Mouse (Mus musculus): ENCODE measurements around the gene Zfp446. TPM values are rescaled to one million over a fixed set of nuclear protein-coding genes. Genes with fewer than 3 reads are reported as not detected.

The Zfp446 gene
- total RNA-seq, 2 experiments from 2014 or later: 4.2 TPM

DNA sequence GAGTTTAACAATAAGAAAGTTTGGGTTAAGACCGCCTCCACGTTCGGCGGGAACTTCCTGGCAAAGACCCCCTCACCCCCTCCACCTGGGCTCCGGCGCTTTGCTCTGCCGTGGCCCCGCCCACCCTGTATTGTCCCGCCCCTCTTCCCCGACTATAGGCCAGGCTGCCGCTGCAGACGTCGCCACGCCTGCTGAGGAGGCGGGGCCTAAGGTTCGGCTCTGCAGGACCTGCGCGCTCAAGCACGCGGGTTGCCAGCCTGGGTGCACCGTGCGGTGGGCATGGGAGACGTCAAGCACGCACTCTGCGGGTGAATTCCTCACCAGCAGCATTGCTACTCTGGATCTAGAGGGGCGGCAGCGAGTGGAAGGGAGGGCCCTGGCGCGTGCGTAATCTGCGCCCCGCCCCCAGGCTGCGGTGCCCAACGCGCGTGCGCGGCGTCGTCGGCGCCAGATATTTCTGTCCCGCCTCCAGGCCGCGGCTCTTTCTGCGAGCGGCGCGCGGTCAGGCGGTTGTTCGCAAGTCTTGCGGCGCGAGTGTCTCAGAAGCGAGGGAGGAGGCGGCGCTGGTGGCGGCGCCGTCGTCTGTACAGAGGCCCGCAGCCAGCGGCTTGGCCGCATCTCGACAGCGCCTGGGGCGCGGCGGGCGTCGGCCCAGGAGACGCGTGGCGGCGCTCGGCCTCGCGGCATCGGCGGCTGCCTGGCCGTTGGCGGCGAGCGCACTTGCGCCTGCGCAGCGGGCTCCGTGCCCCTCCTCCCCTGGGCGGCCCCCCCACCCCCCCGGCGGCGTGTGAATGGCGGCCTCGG, 46.5 kb downstream of the Zfp446 start:
- DNase-seq (ENCODE audit: low spot score in 2 of 2): peak; percentile 92 to 95

DNA sequence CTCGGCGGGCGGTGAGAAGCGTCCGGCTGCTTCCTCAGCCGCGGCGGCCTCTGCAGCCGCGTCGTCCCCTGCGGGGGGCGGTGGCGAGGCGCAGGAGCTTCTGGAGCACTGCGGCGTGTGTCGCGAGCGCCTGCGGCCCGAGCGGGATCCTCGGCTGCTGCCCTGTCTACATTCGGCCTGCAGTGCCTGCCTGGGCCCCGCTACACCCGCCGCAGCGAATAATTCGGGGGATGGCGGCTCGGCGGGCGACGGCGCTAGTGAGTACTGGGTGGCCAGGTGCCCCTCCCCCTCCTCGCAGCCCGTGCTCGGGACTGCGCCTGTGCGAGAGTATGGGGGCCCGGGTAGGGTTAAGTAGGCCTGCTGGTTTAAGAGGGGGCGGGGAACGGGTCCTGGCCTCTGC, 47.2 kb downstream of the Zfp446 start:
- DNase-seq (ENCODE audit: low spot score in 2 of 2): peak; percentile 68 to 85

DNA sequence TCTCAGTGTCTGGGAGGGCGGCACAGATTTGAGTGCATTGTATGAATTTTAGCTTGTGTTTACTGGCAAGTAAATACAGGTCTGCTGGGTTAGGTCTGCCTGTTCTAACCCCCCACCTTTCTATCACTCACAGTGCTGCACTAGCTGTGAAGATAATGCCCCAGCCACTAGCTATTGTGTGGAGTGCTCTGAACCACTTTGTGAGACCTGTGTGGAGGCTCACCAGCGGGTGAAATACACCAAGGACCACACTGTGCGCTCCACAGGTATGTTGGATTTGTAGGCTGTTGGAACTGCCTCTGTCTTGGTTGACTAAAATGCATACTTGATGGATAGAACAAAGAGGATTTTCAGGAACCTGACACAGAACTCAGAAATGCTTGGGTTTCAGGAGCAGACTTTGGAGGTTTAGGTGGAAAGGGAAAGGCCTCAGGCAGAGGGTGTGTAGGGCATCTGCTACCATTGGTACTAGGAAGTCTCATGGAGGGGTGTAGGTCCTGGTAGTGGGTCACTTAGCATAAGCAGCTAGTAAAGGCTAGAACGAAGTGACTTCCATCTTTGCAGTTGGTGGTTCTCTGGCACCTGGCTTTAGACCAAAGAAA, 48.0 kb downstream of the Zfp446 start:
- no peak for DNase-seq (ENCODE audit: low spot score in 2 of 2)

DNA sequence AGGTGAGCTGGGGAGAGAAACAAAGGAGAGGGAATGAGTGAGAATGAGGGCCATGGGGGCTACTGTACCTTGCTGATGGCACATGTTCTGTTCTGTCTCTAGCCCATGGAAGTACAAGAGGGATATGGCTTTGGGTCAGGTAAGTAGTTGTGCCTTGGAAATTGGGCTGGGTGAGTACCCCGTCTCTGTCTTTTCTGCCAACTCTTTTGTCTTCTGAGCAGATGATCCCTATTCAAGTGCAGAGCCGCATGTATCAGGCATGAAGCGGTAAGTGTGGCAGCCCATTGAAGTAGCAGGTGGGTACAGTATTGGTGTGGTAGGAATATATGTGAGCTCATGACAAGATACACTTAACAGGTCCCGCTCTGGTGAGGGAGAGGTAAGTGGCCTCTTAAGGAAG, 51.3 kb downstream of the Zfp446 start:
- DNase-seq (ENCODE audit: low spot score in 2 of 2): no peak

DNA sequence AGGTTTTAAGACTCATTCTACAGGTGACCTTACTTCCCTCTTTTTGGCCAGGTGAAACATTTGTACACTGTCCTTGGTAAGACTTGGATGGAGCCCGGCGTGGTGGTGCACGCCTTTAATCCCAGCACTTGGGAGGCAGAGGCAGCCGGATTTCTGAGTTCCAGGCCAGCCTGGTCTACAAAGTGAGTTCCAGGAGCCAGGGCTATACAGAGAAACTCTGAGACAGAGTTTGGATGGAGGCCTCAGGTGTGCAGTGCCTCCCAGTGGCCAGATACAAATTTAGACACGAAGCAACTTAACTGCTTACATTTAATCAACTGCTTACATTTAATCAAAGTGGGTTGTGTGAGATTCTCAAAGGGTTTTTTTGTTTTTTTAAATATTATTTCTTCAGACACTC, 53.4 kb downstream of the Zfp446 start:
- no peak for DNase-seq (ENCODE audit: low spot score in 2 of 2)

DNA sequence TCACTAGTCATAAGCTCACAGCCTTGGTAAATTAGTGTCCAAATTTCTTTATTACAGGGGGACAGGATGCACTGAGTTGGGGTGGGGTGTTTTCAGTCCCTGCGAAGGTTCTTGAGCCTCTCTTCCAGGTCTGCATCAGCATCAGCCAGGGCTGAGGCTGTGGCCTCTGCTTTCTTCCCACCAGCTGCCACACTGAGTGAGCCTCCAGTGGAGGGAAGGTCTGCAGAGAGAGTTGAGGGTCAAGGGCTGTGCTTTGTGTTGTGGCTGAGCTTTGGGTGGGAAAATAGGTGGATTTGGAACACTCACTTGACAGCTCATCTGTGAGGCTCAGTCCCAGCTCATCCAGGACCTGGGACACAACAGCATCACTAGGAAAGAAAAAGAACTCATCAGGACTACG, 54.3 kb downstream of the Zfp446 start:
- DNase-seq (ENCODE audit: low spot score in 2 of 2): no peak

DNA sequence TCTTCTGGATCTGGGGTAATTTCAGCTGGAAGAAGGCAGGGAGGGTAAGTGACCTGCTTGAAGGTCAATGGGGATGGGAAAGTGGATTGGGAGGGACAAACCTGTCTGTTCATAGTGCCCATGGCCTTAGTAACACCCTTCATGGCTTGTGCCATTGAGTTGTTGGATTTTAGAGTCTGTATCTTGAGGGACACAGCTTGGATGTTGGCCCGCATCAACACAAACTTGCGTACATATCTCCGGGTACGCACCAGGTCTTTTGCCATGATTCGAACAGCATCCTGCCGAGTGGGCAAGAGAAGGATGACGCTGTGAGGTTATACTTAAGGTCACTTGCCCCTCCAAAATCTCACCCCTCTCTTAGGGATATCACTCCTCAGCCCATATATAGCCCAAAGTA, 54.9 kb downstream of the Zfp446 start:
- DNase-seq (ENCODE audit: low spot score in 2 of 2): no peak

DNA sequence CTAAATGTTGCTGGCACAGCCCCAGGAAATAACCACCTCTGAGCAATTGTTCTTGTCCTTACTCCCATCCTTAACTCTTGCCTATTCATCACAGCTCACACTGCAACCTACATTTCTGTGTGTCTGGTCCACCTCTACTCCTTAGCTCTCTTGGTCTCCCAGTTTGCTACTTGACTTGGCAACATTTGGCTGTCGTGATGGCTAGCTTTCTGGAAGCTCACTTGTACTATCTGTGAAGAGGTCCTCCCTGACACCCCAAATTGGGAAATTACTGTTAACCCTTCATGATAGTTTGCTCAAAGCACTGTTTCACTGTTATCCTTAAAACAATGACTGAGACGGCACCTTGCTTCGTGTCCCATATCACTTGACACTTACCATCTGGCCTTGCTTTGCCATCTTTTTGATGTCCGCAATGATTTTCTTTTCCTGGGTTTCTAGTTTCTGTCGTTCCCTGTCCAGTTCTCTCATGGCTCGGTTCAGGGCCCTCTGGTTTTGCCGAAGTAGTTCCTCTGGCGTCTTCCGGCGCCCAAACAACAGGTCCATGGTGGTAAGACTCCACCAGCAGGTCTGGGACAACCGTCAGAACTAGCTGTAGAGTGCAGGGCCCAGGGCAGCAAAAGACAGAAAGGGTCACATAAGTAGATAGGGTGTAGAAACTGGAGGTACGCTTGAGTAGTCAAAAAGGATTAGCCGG, 56.0 kb downstream of the Zfp446 start:
- DNase-seq (ENCODE audit: low spot score in 2 of 2): no peak

DNA sequence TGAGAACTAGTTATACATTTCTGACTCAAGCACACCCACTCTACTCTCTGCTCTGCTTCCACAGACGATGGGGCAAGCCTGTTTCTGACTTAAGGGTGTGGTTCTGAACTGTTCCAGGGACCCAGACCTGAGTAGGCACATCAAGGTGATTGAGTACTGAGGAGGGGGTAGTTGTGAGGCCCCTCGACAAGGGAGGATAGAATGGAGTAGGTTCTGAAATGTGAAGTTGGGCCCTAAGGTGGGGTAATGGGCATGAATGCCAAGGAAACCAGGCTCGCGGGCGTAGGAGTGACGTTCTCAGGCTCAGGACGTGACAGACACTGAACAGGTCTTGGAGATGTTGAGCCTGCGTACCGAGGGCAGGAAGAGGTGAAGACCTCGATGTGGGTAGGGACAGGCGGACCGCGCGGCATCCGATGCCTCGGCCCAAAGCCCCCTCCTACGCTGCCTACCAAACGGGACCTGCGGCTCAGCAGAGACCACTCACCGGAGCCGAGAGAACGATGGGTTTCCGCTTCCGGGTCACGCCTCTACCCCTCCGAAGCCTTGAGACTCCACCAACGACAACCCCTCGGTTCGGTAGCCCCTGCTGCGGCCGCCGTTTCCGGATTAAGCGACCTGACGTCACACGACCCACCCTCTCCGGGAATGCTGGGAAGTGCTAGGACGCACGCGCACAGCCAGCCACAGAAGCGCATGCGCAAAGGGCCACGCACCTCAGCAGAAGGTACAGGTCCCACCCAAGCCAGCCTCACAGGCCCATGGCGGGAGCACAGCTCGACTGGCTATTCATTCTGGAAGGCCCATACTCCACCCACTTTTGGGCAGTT, 56.7 kb downstream of the Zfp446 start, which contains the start of gene Chmp2a:
Chmp2a (minus strand) TSS at position 660 of the 830 bp plus-strand sequence.
- peak; percentile 92 to 95 for DNase-seq (ENCODE audit: low spot score in 2 of 2)

Other genes starting within 250 kb of the Zfp446 start
- gene Vmn2r56, start 242.8 kb upstream of the Zfp446 start, total RNA-seq (2021): not detected
- gene Zscan18, start 174.2 kb upstream of the Zfp446 start, total RNA-seq (2021): 1 to 10 TPM; 7.5 to 7.8 TPM
- 10 to 100 TPM in 1 of 2 experiments, 1 to 10 TPM in 1; 9.5 to 11.6 TPM for gene Zfp329, start 159.0 kb upstream of the Zfp446 start, total RNA-seq (2021)
- 10 to 100 TPM; 19.5 to 20.3 TPM for gene Zfp110, start 143.1 kb upstream of the Zfp446 start, total RNA-seq (2021)
- 1 to 10 TPM; 3.2 to 3.4 TPM for gene Zfp128, start 96.7 kb upstream of the Zfp446 start, total RNA-seq (2021)
- 1 to 10 TPM; 4.9 to 5.7 TPM for gene Zscan22, start 80.0 kb upstream of the Zfp446 start, total RNA-seq (2021)
- 1,000 to 10,000 TPM; 1,104 to 1,266 TPM for gene Rps5, start 55.6 kb upstream of the Zfp446 start, total RNA-seq (2021)
- under 1 TPM; 0.62 to 0.69 TPM for gene Rnf225, start 50.4 kb upstream of the Zfp446 start, total RNA-seq (2021)
- 1 to 10 TPM; 6.0 to 6.6 TPM for gene Zfp324, start 12.0 kb upstream of the Zfp446 start, total RNA-seq (2021)
- gene Slc27a5, start 20.3 kb downstream of the Zfp446 start, total RNA-seq (2021): under 1 TPM; 0.10 to 0.20 TPM
- 100 to 1,000 TPM; 232 to 252 TPM for gene Trim28, start 21.3 kb downstream of the Zfp446 start, total RNA-seq (2021)
- gene Zbtb45, start 32.2 kb downstream of the Zfp446 start, total RNA-seq (2021): 10 to 100 TPM; 10.4 to 13.5 TPM
- gene Chmp2a, start 57.0 kb downstream of the Zfp446 start, total RNA-seq (2021): 100 to 1,000 TPM; 135 to 143 TPM
- gene Ube2m, start 60.4 kb downstream of the Zfp446 start, total RNA-seq (2021): 100 to 1,000 TPM; 163 to 175 TPM
- 1 to 10 TPM; 1.6 to 1.8 TPM for gene Mzf1, start 76.9 kb downstream of the Zfp446 start, total RNA-seq (2021)
- gene Vmn1r85, start 117.3 kb downstream of the Zfp446 start, total RNA-seq (2021): not detected
- not detected for gene Vmn1r86, start 142.1 kb downstream of the Zfp446 start, total RNA-seq (2021)
- not detected for gene Vmn1r87, start 162.3 kb downstream of the Zfp446 start, total RNA-seq (2021)
- gene Vmn1r88, start 181.7 kb downstream of the Zfp446 start, total RNA-seq (2021): under 1 TPM; 0.05 to 0.08 TPM
- not detected for gene Vmn1r89, start 235.2 kb downstream of the Zfp446 start, total RNA-seq (2021)

Data from gastrocnemius, postnatal 4 days (tissue).